Mouse (Mus musculus): ENCODE measurements around the gene Spsb3.

Spsb3 gene

GRCm38 (mm10) chr17:24886134-24886931 lies at the start of gene Spsb3, which contains the start of gene Nubp2:
Spsb3 (plus strand) TSS chr17:24886643.
Nubp2 (minus strand) TSS chr17:24886349.
- peak; percentile 100 for DNase-seq

- DNase-seq, result no peak
Observed at GRCm38 (mm10) chr17:24839842-24840241, 46.6 kb upstream of the Spsb3 start, which contains the start of gene Hagh. Hagh (plus strand) TSS chr17:24840143.

GRCm38 (mm10) chr17:24840341-24840740 lies 46.1 kb upstream of the Spsb3 start:
- DNase-seq, result no peak

GRCm38 (mm10) chr17:24841133-24841532 lies 45.3 kb upstream of the Spsb3 start:
- DNase-seq, result peak; percentile 67

- no peak for DNase-seq
Observed at GRCm38 (mm10) chr17:24842631-24843030, 43.8 kb upstream of the Spsb3 start.

GRCm38 (mm10) chr17:24844525-24844924 lies 41.9 kb upstream of the Spsb3 start:
- DNase-seq, result no peak

GRCm38 (mm10) chr17:24847386-24847785 lies 39.1 kb upstream of the Spsb3 start:
- DNase-seq, result no peak

GRCm38 (mm10) chr17:24848600-24849031 lies 37.8 kb upstream of the Spsb3 start:
- DNase-seq, result no peak

- no peak for DNase-seq
Observed at GRCm38 (mm10) chr17:24849733-24850064, 36.7 kb upstream of the Spsb3 start.

- DNase-seq, result peak; percentile 99
Observed at GRCm38 (mm10) chr17:24850065-24850772, 36.2 kb upstream of the Spsb3 start, which contains the start of gene Fahd1. Fahd1 (minus strand) TSS chr17:24850364.

GRCm38 (mm10) chr17:24850773-24851127 lies 35.7 kb upstream of the Spsb3 start:
- no peak for DNase-seq

- no peak for DNase-seq
Observed at GRCm38 (mm10) chr17:24851381-24852125, 34.9 kb upstream of the Spsb3 start.

GRCm38 (mm10) chr17:24855838-24856464 lies 30.5 kb upstream of the Spsb3 start:
- no peak for DNase-seq

- DNase-seq, result no peak
Observed at GRCm38 (mm10) chr17:24856589-24856988, 29.9 kb upstream of the Spsb3 start.

- no peak for DNase-seq
Observed at GRCm38 (mm10) chr17:24857831-24858470, 28.5 kb upstream of the Spsb3 start.

GRCm38 (mm10) chr17:24858967-24859366 lies 27.5 kb upstream of the Spsb3 start:
- no peak for DNase-seq

GRCm38 (mm10) chr17:24860076-24860475 lies 26.4 kb upstream of the Spsb3 start:
- DNase-seq, result no peak

GRCm38 (mm10) chr17:24861785-24862184 lies 24.7 kb upstream of the Spsb3 start:
- DNase-seq, result no peak

- no peak for DNase-seq
Observed at GRCm38 (mm10) chr17:24865776-24866175, 20.7 kb upstream of the Spsb3 start, which contains the start of gene Igfals. Igfals (plus strand) TSS chr17:24865997.

- DNase-seq, result no peak
Observed at GRCm38 (mm10) chr17:24867914-24868313, 18.5 kb upstream of the Spsb3 start.

GRCm38 (mm10) chr17:24873695-24874404 lies 12.6 kb upstream of the Spsb3 start:
- DNase-seq, result no peak

- no peak for DNase-seq
Observed at GRCm38 (mm10) chr17:24874405-24874745, 12.1 kb upstream of the Spsb3 start.
